Mouse (Mus musculus) liver, embryonic 15.5 days (tissue): ENCODE measurements at regions not wholly inside any gene's neighbourhood (a gene's known extent, or its start where the extent isn't known, plus 50 kb on each side); places are given as distances from the start of the nearest gene placed in this dataset.

Experiments used
- ATAC-seq: fragments of 200-750 bp; cut with Nextera tagmentation; 2 replicates; pipeline ENCODE4 v1.8.0; 2017; ENCODE audit warnings: moderate number of reproducible peaks, mild to moderate bottlenecking, moderate library complexity; ENCODE audit not compliant: insufficient read depth
- H3K27ac ChIP-seq: fragments of 300-500 bp; sonication (generic); replicated peaks from 2 replicates; pipeline ENCODE4 v1.5.1; 2015; ENCODE audit warnings: mild to moderate bottlenecking, inconsistent platforms
- H3K27me3 ChIP-seq: fragments of 300-500 bp; sonication (generic); 2 replicates; pipeline ENCODE4 v1.6.1; 2015; ENCODE audit warnings: mild to moderate bottlenecking, inconsistent platforms
- H3K36me3 ChIP-seq: fragments of 300-500 bp; sonication (generic); replicated peaks from 2 replicates; pipeline ENCODE4 v1.6.1; 2015; ENCODE audit warnings: moderate library complexity, mild to moderate bottlenecking, inconsistent platforms
- H3K4me1 ChIP-seq: fragments of 300-500 bp; sonication (generic); replicated peaks from 2 replicates; pipeline ENCODE4 v1.6.1; 2015; ENCODE audit warnings: inconsistent platforms
- H3K4me2 ChIP-seq: fragments of 300-500 bp; sonication (generic); 2 replicates; pipeline ENCODE4 v1.6.1; 2015; ENCODE audit warnings: moderate library complexity, mild to moderate bottlenecking, inconsistent platforms
- H3K4me3 ChIP-seq: fragments of 300-500 bp; sonication (generic); replicated peaks from 2 replicates; pipeline ENCODE4 v1.5.1; 2015; ENCODE audit warnings: mild to moderate bottlenecking, inconsistent platforms
- H3K9ac ChIP-seq: fragments of 300-500 bp; sonication (generic); 2 replicates; pipeline ENCODE4 v1.6.1; 2015; ENCODE audit warnings: moderate library complexity, mild to moderate bottlenecking, inconsistent platforms
- H3K9me3 ChIP-seq: fragments of 300-500 bp; sonication (generic); replicated peaks from 2 replicates; pipeline ENCODE4 v1.6.1; 2016; ENCODE audit warnings: inconsistent platforms
- WGBS: fragments of 180-500 bp; shearing (Covaris S2); methylation state at CpG from one replicate; pipeline ENCODE4 v1.1.7; 2015; ENCODE audit warnings: mixed read lengths; ENCODE audit not compliant: insufficient replicate concordance; 5-methylcytosine and 5-hydroxymethylcytosine counted together

DNA sequence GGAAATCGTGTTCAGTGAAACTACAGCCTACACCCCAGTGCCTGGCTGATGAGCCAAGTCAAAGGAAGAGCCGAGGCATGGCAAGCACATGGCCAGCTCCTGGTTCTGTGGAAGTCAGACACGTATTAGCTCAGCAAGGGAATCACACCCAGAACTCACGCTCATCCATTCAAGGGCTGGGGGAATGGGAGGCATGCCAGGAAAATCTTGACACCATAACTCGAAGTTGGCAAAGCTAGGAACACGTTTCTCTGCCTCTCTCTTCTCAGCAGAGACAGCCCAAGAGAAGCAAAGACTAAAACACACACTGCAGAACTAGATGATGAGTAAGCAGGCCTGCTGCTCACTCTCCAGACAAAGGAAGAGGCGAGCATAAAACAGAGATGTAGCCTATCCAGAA is 53.5 kb upstream of the Ypel5 start:
- H3K27me3 ChIP-seq = no peaks in the 10 kb centered on the region
- WGBS = 41% methylated on average over 7 of the region's 7 CpGs

DNA sequence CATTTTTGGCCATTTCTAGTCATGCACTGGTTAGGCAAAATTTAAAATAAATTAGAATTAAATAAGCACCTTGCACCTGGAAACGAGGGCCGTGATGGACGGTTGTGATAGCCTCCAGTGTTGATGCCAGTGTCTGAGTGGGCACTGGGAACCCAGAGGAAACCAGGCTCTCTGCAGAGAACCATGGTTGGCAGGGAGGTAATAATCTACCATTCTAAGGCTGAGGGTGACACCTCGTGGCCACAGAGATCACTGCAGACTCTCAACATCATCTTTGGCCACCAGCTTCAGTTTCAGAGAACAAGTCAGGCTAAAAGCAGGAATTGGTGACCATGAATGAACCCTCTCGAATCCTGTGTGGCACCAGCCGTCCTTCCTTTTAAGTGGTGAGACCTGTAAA is 54.5 kb upstream of the Ypel5 start:
- ATAC-seq = no peak
- Histone ChIP-seq H3K4me3 (no peak overlapping the region), H3K4me1 (no peaks in the 10 kb centered on the region), H3K27me3 (no peaks in the 10 kb centered on the region), H3K36me3 (no peaks in the 10 kb centered on the region), H3K9ac (no peak overlapping the region), H3K4me2 (no peak overlapping the region), H3K9me3 (no peaks in the 10 kb centered on the region), H3K27ac (no peak overlapping the region)
- WGBS = 8% methylated on average over 6 of the region's 6 CpGs

More for the DNA sequence above, 53.5 kb upstream of the Ypel5 start:
- H3K4me2 ChIP-seq = no peak overlapping the region
- H3K4me3 ChIP-seq = no peak overlapping the region
- no peak overlapping the region for H3K27ac ChIP-seq
- H3K36me3 ChIP-seq = no peaks in the 10 kb centered on the region
- H3K9me3 ChIP-seq = no peaks in the 10 kb centered on the region
- no peak overlapping the region for H3K9ac ChIP-seq
- H3K4me1 ChIP-seq = no peaks in the 10 kb centered on the region
- no peak for ATAC-seq

DNA sequence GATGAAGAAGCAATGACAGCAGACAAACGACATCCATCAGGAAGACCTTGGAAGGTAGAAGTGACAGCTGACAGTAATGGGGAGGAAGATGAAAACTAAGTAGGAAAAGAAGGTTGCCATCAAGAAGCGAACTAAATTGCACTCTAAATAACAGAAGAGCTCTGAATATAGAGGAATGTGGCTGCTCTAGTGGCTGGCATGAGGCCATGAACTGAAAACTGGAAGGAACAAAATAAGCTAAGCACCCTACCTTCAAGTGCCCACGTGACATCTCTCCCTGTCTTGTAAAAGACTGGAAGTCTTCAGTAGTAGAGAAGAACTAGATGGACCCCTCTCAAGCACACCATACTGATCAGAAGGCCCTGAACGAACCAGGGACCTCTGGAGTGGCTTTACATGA is 68.0 kb upstream of the Ypel5 start:
- Histone ChIP-seq H3K9me3 (no peaks in the 10 kb centered on the region), H3K27ac (no peak overlapping the region), H3K4me3 (no peak overlapping the region), H3K36me3 (no peaks in the 10 kb centered on the region), H3K4me2 (no peak overlapping the region), H3K27me3 (no peaks in the 10 kb centered on the region), H3K9ac (no peak overlapping the region), H3K4me1 (no peaks in the 10 kb centered on the region)
- WGBS = 41% methylated on average over 4 of the region's 4 CpGs
- no peak for ATAC-seq

DNA sequence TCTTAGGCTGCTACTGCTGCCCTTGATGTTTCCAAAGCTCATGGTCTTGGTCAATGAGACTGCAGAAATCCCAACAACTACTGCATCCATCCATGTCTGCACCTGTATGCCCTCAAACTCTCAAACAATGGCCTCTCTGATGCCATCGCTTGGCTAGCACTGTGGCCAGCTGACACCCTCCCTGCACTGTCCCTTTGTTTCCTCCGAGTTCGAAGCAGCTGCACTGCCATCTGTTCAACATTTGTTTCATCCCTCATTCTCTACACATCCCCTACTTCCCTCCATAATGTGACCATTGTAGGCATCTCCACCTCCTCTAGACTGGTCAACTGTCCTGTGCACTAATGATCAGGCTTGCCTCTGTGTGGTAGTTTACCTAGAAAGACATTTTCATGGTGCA is 75.3 kb upstream of the Ypel5 start:
- Histone ChIP-seq H3K36me3 (no peaks in the 10 kb centered on the region), H3K9ac (no peak overlapping the region), H3K4me1 (no peaks in the 10 kb centered on the region), H3K27me3 (no peaks in the 10 kb centered on the region), H3K27ac (no peak overlapping the region), H3K4me3 (no peak overlapping the region), H3K4me2 (no peak overlapping the region), H3K9me3 (no peaks in the 10 kb centered on the region)
- 68% methylated on average over 3 of the region's 3 CpGs for WGBS
- no peak for ATAC-seq

DNA sequence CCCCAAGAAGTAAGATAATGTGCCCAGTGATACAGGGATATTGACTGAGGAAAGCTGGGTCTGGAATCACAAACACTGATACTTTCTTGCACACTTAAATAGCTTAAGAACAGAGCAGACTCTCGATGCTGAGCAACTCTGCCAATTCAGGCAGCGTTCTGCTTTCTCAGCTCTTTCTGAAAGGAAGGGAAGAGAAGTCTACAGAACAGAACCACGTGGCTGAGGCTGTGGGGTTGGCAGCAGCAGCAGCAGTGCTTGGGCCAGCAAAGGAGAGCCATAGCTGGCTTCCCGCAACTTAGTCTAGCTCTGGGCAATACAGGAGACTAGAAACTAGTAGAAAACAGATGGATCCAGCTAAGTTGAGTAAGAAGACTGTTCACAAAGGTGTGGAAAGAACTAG is 89.8 kb upstream of the Ypel5 start:
- Histone ChIP-seq H3K4me2 (no peak overlapping the region), H3K4me3 (no peak overlapping the region), H3K27ac (no peak overlapping the region), H3K4me1 (no peaks in the 10 kb centered on the region), H3K36me3 (no peaks in the 10 kb centered on the region), H3K9me3 (no peaks in the 10 kb centered on the region), H3K9ac (no peak overlapping the region), H3K27me3 (no peaks in the 10 kb centered on the region)
- WGBS = 43% methylated on average over 4 of the region's 4 CpGs
- no peak for ATAC-seq

DNA sequence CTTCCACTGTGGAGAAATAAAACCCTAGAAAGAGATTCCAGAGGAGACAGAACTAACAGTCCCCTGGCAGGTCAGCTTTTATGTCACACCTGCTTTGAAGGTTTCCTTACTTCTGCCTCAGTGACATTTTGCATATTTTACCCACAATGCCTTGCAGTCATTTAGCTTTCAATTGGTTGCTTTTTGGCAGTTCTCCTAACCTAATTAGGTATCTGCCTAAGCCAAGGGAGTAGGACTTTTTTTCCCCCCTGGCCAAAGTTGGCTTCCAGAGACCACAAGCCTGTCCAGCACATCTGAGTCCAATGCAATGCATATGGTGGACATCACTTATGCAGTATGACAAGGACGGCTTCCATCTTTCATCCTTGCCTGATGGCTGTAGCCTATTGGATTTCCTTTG is 103.2 kb upstream of the Ypel5 start:
- Histone ChIP-seq H3K27ac (no peak overlapping the region), H3K9me3 (no peaks in the 10 kb centered on the region), H3K4me3 (no peak overlapping the region), H3K27me3 (no peaks in the 10 kb centered on the region), H3K9ac (no peak overlapping the region), H3K36me3 (no peaks in the 10 kb centered on the region), H3K4me2 (no peak overlapping the region), H3K4me1 (no peaks in the 10 kb centered on the region)
- ATAC-seq = no peak
- WGBS = 69% methylated on average over 1 of the region's 1 CpGs

DNA sequence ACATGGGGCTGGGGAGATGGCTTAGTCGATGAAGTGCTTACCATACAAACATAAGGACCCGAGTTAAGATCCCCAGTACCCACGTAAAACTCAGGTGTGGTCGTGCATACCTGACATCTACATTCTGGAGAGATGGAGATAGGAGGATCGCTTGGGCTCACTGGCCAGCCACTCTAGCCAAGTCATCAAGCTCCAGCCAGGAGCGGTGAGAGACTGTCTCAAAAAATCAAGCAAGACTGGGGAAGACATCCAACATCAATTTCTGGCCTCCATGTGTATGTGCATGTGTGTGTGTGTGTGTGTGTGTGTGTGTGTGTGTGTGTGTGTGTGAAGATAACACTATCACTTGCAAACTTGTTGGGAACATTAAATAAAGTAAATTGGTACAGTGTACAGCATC is 104.6 kb upstream of the Ypel5 start:
- no peaks in the 10 kb centered on the region for H3K36me3 ChIP-seq
- no peak overlapping the region for H3K4me2 ChIP-seq
- H3K27ac ChIP-seq = no peak overlapping the region
- H3K9me3 ChIP-seq = no peaks in the 10 kb centered on the region
- H3K27me3 ChIP-seq = no peaks in the 10 kb centered on the region
- H3K4me1 ChIP-seq = no peaks in the 10 kb centered on the region
- no peak overlapping the region for H3K4me3 ChIP-seq
- ATAC-seq = no peak
- WGBS = 60% methylated on average over 6 of the region's 6 CpGs
- H3K9ac ChIP-seq = no peak overlapping the region

DNA sequence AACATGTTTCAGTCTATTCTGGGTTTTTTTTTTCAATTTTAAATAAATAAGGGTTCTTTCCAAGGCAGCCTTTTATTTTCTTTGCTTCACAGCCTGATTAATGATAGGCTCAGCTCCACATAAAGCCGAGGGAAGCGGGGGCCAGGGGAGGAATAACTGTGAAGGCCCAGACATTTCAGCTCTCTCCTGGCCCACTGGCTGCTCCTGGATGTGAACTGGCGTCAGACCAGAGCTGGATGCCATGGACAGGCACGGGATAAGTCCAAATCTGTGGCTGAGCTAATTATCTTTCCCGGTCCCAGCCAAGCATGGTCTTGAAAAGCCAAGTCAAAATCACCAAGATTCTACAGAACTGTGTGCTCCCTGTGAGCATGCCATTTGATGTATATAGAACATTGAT is 105.1 kb upstream of the Ypel5 start:
- Histone ChIP-seq H3K27me3 (no peaks in the 10 kb centered on the region), H3K9ac (no peak overlapping the region), H3K36me3 (no peaks in the 10 kb centered on the region), H3K4me1 (no peaks in the 10 kb centered on the region), H3K27ac (no peak overlapping the region), H3K4me3 (no peak overlapping the region), H3K9me3 (no peaks in the 10 kb centered on the region), H3K4me2 (no peak overlapping the region)
- 54% methylated on average over 5 of the region's 5 CpGs for WGBS
- ATAC-seq = no peak

DNA sequence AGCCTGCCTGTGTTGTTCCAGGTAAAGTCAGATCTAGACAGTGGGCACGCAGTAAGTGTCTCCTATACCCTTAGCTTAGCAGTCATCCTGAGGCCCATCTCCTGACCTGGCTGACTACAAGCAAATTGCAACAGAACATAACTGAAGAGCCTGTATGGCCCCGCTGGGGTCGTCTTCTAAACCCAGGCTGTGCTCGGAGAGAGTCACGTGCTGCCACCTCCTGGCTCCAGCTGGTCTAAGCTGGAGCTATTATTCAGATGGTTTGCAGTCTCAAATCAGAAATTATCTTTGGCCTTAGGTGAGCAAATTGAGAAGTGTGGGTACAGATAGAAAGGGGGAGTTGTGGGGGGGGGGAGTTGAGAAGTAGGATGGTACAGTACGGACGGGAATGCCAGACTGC is 115.5 kb upstream of the Ypel5 start:
- 49% methylated on average over 7 of the region's 7 CpGs for WGBS

DNA sequence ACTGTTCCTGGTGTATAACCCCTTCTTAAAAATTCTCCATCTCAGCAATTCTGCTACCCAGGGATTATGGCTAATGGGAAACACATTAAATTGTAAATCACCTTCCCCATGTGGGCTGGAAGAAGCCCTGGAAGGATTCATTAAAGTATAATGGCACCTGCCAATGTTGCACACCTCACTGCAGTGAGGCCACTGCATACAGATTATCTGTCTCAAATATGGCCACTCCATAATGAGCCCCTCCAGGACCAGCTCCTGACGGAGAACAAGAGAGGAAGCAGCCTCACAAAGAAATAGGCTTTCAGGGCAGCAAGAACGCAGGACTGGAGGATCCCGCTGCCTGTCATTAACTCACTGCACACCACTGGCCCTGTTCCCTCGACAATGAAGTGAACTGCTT is 115.2 kb upstream of the Alk start:
- Histone ChIP-seq H3K9me3 (no peaks in the 10 kb centered on the region), H3K27ac (no peak overlapping the region), H3K4me3 (no peak overlapping the region), H3K36me3 (no peaks in the 10 kb centered on the region), H3K4me1 (no peaks in the 10 kb centered on the region), H3K27me3 (no peaks in the 10 kb centered on the region), H3K9ac (no peak overlapping the region), H3K4me2 (no peak overlapping the region)
- no peak for ATAC-seq
- WGBS = 58% methylated on average over 4 of the region's 4 CpGs

More for the DNA sequence above, 115.5 kb upstream of the Ypel5 start:
- H3K27ac ChIP-seq = no peak overlapping the region
- no peak overlapping the region for H3K9ac ChIP-seq
- no peak overlapping the region for H3K4me2 ChIP-seq
- no peaks in the 10 kb centered on the region for H3K36me3 ChIP-seq
- ATAC-seq = no peak
- no peak overlapping the region for H3K4me3 ChIP-seq
- H3K4me1 ChIP-seq = no peaks in the 10 kb centered on the region
- H3K9me3 ChIP-seq = no peaks in the 10 kb centered on the region
- H3K27me3 ChIP-seq = no peaks in the 10 kb centered on the region

DNA sequence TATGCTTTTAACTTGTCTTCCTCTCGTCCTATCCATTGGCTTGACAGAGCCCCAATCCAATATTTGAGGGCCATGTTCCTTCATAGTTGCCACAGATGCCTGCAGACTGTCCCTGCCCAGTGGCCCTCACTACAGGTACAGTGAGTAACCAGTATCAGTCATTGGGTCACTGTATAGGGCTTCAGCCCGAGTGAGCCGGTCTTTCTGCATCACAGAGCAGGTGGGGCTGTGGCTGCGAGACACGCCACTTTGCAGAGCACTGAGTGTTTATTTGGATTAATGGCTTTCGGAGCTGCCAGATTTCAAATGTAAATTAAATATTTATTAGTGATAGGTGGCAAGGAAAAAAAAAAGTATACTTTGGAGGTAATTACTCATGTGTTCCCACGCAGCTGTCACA is 87.2 kb upstream of the Alk start:
- no peak overlapping the region for H3K9ac ChIP-seq
- no peak for ATAC-seq
- no peaks in the 10 kb centered on the region for H3K4me1 ChIP-seq
- 63% methylated on average over 7 of the region's 7 CpGs for WGBS
- no peak overlapping the region for H3K4me2 ChIP-seq
- H3K36me3 ChIP-seq = no peaks in the 10 kb centered on the region
- no peaks in the 10 kb centered on the region for H3K27me3 ChIP-seq
- H3K27ac ChIP-seq = no peak overlapping the region
- no peaks in the 10 kb centered on the region for H3K9me3 ChIP-seq
- no peak overlapping the region for H3K4me3 ChIP-seq

DNA sequence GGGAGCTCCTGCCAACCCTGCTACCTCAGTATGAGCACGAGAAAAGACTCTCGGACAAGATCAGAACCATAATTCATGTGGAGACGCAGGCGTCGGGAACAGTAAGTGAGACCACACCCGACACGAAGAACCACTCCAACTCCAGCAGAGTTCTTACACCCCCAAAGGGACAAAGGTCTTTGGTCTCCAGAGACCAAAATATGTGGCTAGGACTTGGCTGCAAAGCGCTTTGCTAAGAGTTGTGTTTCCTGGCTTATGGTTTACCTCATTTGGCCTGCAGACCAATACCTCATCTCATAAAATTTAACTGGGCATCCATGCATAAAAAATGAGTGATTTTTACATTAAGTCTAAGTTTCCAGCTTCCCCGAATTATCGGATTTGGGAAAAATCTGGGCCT is 85.2 kb upstream of the Alk start:
- Histone ChIP-seq H3K4me1 (no peaks in the 10 kb centered on the region), H3K4me3 (no peak overlapping the region), H3K9ac (no peak overlapping the region), H3K4me2 (no peak overlapping the region), H3K27ac (no peak overlapping the region), H3K36me3 (no peaks in the 10 kb centered on the region), H3K9me3 (no peaks in the 10 kb centered on the region), H3K27me3 (no peaks in the 10 kb centered on the region)
- ATAC-seq = no peak
- WGBS = 75% methylated on average over 10 of the region's 10 CpGs
